Mouse (Mus musculus) intestine, embryonic 14.5 days (tissue): Measurements from ENCODE around the gene Gas7. TPM values are rescaled to one million over a fixed set of nuclear protein-coding genes. Genes with fewer than 3 reads are reported as not detected.

Experiments
- ATAC-seq: fragments of 200-750 bp; cut with Nextera tagmentation; replicated peaks from 2 replicates; pipeline ENCODE4 v1.8.0; 2017; ENCODE audit warnings: low read depth, moderate number of reproducible peaks, moderate TSS enrichment, moderate library complexity; ENCODE audit not compliant: low FRiP score, low TSS enrichment
- DNase-seq: peaks from one replicate; pipeline ENCODE4 v3.0.0-alpha.2; 2018; ENCODE audit warnings: low spot score
- H3K27ac ChIP-seq: fragments of 300-500 bp; sonication (generic); 2 replicates; pipeline ENCODE4 v1.5.1; 2014; ENCODE audit warnings: low read depth, mild to moderate bottlenecking, control low read depth
- H3K27me3 ChIP-seq: fragments of 300-500 bp; sonication (generic); replicated peaks from 2 replicates; pipeline ENCODE4 v1.6.1; 2014; ENCODE audit warnings: low read length, control low read depth; ENCODE audit not compliant: control insufficient read depth, insufficient read depth
- H3K36me3 ChIP-seq: fragments of 300-500 bp; sonication (generic); 2 replicates; pipeline ENCODE4 v1.6.1; 2014; ENCODE audit warnings: low read length, control low read depth; ENCODE audit not compliant: control insufficient read depth, insufficient read depth
- H3K4me1 ChIP-seq: fragments of 300-500 bp; sonication (generic); replicated peaks from 2 replicates; pipeline ENCODE4 v1.6.1; 2014; ENCODE audit warnings: low read length, control low read depth, mixed read lengths; ENCODE audit not compliant: control insufficient read depth, insufficient read depth
- H3K4me2 ChIP-seq: fragments of 300-500 bp; sonication (generic); 2 replicates; pipeline ENCODE4 v1.6.1; 2014; ENCODE audit warnings: low read length
- H3K4me3 ChIP-seq: fragments of 300-500 bp; sonication (generic); 2 replicates; pipeline ENCODE4 v1.5.1; 2014; ENCODE audit warnings: low read depth, low read length, control low read depth, mixed read lengths
- H3K9ac ChIP-seq: fragments of 300-500 bp; sonication (generic); 2 replicates; pipeline ENCODE4 v1.6.1; 2014; ENCODE audit warnings: mild to moderate bottlenecking, low read length
- H3K9me3 ChIP-seq: fragments of 300-500 bp; sonication (generic); 2 replicates; pipeline ENCODE4 v1.6.1; 2016; ENCODE audit warnings: low read length, control low read depth; ENCODE audit not compliant: control insufficient read depth
- WGBS: fragments of 180-500 bp; shearing (Covaris S2); extraction: QIAGEN DNeasy Blood & Tissue Kit; methylation state at CpG from one replicate; pipeline ENCODE4 v1.1.7; 2014; 5-methylcytosine and 5-hydroxymethylcytosine counted together
- polyA plus RNA-seq: library from polyadenylated mRNA; unstranded; fragments of >200 nt; fragmentation: Nextera tagmentation; extraction: Ambion mirVana; gene quantifications from 2 replicates; pipeline ENCODE4 v1.2.1, GENCODE M21; 2014

The Gas7 gene
- polyA plus RNA-seq, 1 experiment from 2014 or later: 8.6 TPM

DNA sequence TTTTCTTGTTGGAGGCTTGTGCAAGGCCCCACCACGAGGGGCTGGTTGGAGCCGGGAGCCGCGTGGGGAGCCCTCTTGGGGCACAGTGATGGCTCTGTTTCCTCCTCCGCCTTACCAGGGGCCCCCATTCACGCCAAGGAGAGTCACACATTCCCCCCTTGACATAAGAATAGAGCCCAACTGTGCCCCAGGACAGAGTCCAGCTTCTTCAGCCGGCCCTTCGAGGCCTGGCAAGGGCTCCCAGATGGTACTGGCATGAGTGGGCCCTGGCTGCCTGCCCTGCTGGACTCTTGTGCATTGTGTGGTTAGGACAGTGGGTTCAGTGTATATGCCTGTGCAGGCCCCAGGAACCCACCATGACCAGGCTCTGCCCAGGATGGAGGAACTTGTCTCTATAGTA, 63.7 kb downstream of the Gas7 start:
- H3K9me3 ChIP-seq: 0 out of 2 replicates have a peak, but pooled peaks cover 3% of the 10 kb centered on the region

DNA sequence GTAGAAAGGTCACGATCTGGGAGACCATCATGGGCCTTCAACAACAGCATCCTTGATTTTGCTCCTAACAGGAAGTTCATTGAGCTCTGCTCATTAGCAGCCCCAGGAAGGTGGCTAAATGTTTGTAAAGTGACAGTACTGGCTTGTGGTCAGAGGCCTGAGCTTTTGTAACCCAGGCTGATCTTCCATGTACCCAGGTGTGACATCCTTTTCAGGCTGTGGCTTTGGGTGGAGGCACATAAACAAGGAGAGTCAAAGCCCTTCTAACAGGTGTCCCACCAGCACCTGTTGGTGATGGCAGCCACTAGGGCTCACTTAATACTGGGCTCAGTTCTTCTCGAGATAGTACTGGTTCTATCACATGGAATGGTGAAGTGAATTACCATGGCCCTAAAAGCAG, 67.4 kb downstream of the Gas7 start:
- Histone ChIP-seq H3K27me3 (no peaks in the 10 kb centered on the region), H3K9ac (no peak overlapping the region), H3K9me3 (0 out of 2 replicates have a peak, but pooled peaks cover 2% of the 10 kb centered on the region), H3K36me3 (no peaks in the 10 kb centered on the region), H3K4me3 (no peak overlapping the region), H3K4me1 (peaks cover 32% of the 10 kb centered on the region), H3K27ac (no peak overlapping the region), H3K4me2 (no peak overlapping the region)
- 83% methylated on average over 2 of the region's 2 CpGs for WGBS
- ATAC-seq (no peak), DNase-seq (no peak)

More for the DNA sequence above, 63.7 kb downstream of the Gas7 start:
- no peak overlapping the region for H3K4me3 ChIP-seq
- 89% methylated on average over 8 of the region's 8 CpGs for WGBS
- ATAC-seq: no peak
- H3K9ac ChIP-seq: no peak overlapping the region
- DNase-seq: no peak
- peaks cover 21% of the 10 kb centered on the region for H3K4me1 ChIP-seq
- H3K4me2 ChIP-seq: no peak overlapping the region
- no peak overlapping the region for H3K27ac ChIP-seq
- no peaks in the 10 kb centered on the region for H3K27me3 ChIP-seq
- no peaks in the 10 kb centered on the region for H3K36me3 ChIP-seq

DNA sequence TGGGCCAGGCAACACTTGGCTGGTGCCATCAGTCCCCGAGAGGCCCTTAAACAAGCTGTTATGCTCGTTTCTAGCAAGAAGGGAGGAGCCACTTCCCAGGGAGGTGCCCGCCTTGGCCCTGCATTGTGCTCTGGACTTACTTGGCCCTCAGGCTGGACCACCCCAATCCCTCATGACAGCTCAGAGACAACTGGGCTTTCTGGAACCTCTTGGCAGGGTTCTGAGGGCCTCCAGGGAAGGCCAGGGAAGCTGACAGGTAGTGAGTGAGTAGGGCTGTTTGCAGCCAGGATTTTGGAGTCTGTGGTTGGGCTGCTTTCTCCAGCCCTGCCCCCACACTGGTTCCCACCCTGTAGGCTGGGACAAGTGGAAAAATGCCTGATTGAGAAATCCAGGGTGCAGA, 68.6 kb downstream of the Gas7 start:
- DNase-seq (no peak), ATAC-seq (no peak)
- no peaks in the 10 kb centered on the region for H3K27me3 ChIP-seq
- H3K9ac ChIP-seq: no peak overlapping the region
- H3K4me2 ChIP-seq: no peak overlapping the region
- H3K27ac ChIP-seq: peak overlapping the region; percentile 33; the same call in 1 of the 2 replicates
- peaks cover 32% of the 10 kb centered on the region for H3K4me1 ChIP-seq
- no peaks in the 10 kb centered on the region for H3K36me3 ChIP-seq
- no peak overlapping the region for H3K4me3 ChIP-seq
- WGBS: 15% methylated on average over 3 of the region's 3 CpGs
- no peaks in the 10 kb centered on the region for H3K9me3 ChIP-seq

DNA sequence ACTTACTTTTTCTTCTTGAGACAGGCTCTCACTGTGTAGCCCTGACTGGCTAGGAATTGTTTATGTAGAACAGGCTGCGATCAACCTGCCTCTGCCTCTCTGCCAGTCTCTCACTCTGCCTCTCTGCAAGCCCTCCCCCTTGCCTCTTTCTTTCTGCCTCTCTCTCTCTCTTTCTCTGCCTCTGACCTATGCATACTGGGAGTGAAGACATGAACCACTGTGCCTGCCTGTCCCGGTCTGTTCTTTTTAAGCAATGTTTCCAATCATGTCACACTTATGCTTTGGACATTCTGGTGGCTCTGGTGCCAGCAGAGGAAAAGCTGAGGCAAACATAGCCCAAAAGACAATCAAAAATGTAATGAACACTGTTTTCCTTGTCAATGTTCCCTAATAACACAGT, 69.5 kb downstream of the Gas7 start:
- no peak for DNase-seq

DNA sequence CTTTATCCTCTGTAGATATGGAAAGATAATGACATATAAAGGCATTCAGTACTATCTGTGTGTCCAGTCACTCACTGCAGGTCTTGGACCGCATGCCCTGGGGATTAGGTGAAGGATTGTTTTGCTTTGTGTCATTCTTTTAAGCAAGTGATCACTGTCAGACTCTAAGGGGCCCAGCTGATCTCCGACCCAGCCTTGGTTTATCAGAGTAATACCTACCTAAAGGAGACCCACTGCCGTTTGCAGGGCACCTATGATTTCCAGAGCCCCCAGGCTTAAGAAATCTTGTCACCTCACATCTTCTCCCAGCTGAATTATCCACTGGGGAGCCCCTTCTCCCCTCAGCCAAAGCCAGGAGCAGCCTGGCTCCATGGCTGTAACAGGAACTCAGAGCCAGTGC, 70.6 kb downstream of the Gas7 start:
- WGBS: 52% methylated on average over 3 of the region's 3 CpGs
- H3K27ac ChIP-seq: no peak overlapping the region
- no peaks in the 10 kb centered on the region for H3K9me3 ChIP-seq
- ATAC-seq: no peak
- no peaks in the 10 kb centered on the region for H3K36me3 ChIP-seq
- H3K4me3 ChIP-seq: no peak overlapping the region
- no peak overlapping the region for H3K9ac ChIP-seq
- H3K4me1 ChIP-seq: peaks cover 32% of the 10 kb centered on the region
- no peaks in the 10 kb centered on the region for H3K27me3 ChIP-seq
- DNase-seq: no peak
- no peak overlapping the region for H3K4me2 ChIP-seq

More for the DNA sequence above, 69.5 kb downstream of the Gas7 start:
- no peaks in the 10 kb centered on the region for H3K36me3 ChIP-seq
- H3K27ac ChIP-seq: no peak overlapping the region
- H3K4me2 ChIP-seq: no peak overlapping the region
- no peak for ATAC-seq
- WGBS: 22% methylated on average over 2 of the region's 2 CpGs
- H3K27me3 ChIP-seq: no peaks in the 10 kb centered on the region
- H3K9me3 ChIP-seq: no peaks in the 10 kb centered on the region
- H3K9ac ChIP-seq: no peak overlapping the region
- H3K4me3 ChIP-seq: no peak overlapping the region
- peaks cover 32% of the 10 kb centered on the region for H3K4me1 ChIP-seq

DNA sequence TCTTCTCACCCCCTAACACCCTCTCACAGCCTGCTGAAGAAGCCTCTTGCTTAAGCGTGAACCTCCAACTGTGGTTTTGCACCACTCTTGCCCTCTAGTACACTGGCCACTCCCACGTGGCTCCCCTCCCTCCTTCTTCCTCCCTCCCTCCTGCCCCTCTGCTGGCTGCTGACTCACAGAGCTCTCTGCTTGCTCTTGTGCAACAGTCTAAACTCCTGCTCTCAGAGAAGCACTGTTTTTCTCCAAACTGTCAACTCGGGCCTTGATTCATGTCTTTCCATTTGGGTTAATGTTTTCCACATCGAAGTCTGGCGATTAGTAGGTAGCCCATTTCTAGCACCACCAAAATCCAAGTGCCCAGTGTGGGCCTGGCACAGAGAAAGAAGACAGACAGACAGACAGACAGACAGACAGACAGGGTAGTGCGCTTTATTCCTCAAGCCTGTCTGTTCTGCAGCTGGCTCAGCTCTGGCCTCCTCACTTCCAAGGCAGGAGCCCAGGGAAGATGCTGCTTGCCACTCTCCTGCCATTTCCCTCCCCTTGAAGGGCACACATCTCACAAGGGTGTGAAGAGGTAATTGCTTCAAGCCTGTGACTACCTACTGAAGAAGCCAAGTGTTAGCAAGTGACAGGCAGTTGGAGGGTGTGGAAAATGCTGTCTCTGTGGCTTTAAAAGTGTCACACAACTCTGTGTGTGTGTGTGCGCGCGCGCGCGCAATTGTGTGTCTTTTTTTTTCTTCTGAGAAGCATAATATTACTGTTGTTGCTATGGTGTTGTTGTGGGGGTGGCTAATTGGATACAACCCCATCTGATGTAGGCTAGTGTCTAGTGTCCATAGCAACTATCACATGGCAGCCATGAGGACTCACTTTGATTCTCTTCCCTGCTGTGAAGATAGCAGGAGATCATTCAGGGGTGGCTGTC, 71.6 kb downstream of the Gas7 start:
- DNase-seq (peak; percentile 69), ATAC-seq (peak; percentile 76; the same call in 1 of the 2 replicates)
- Histone ChIP-seq H3K36me3 (no peaks in the 10 kb centered on the region), H3K4me2 (no peak overlapping the region), H3K4me3 (no peak overlapping the region), H3K27me3 (no peaks in the 10 kb centered on the region), H3K9me3 (no peaks in the 10 kb centered on the region), H3K27ac (0 out of 2 replicates have a peak overlapping the region, but pooled peaks have one; percentile 27), H3K9ac (no peak overlapping the region), H3K4me1 (peaks cover 32% of the 10 kb centered on the region)
- 58% methylated on average over 12 of the region's 12 CpGs for WGBS

DNA sequence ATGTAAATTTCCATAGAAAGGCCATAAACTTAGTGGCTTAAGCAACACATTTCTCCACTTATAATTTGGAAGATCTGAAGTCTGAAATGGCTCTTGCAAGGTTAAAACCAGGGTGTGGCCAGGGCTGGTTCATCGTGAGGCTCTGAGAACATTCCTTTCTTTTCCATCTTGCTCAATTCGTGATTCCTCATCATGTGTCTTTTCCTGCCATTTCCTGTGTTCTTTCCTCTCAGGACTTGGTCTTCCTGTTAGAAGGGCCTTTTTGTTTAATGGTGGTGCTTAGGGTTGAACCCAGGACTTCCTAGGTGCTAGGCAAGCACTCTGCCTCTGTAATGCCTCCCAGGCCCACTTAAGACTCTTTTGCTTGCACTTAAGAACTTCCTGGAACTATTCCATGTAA, 76.0 kb downstream of the Gas7 start:
- 73% methylated on average over 2 of the region's 2 CpGs for WGBS
- H3K4me3 ChIP-seq: no peak overlapping the region
- no peaks in the 10 kb centered on the region for H3K9me3 ChIP-seq
- H3K27ac ChIP-seq: no peak overlapping the region
- no peaks in the 10 kb centered on the region for H3K36me3 ChIP-seq
- H3K4me2 ChIP-seq: no peak overlapping the region
- no peaks in the 10 kb centered on the region for H3K27me3 ChIP-seq
- peaks cover 11% of the 10 kb centered on the region for H3K4me1 ChIP-seq
- H3K9ac ChIP-seq: no peak overlapping the region
- ATAC-seq (no peak), DNase-seq (no peak)

DNA sequence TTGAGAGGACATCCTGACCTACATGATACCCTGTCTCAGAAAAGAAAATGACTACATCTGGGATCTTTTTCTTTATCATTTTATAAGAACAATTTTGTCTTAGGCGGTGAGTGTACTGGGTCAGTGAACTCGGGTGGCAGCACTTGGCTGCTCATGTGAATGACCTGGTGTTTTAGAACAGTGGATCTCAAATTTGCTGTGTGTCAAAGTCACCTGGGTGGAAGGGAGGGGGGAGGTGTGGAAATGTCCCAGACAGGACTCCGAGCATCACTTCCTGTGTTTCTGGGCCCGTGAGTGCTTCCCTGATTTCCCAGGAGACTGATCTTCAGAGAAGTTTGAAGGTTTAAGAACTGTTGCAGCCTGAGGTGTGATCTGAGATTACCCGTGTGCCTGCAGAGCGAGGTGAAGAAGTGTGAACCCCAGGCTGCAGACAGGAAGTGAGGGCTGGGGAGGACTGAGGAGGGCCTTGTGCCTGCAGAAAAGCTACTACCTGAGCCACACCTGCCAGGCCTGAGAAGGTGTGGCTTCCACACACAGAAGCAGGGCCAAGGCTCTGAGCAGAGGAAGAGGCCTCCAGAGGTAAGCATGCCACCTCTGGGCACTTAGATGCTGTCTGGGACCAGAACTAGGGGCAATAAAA, 76.8 kb downstream of the Gas7 start:
- no peak overlapping the region for H3K9ac ChIP-seq
- 57% methylated on average over 6 of the region's 6 CpGs for WGBS

More for the DNA sequence above, 76.8 kb downstream of the Gas7 start:
- H3K27ac ChIP-seq: no peak overlapping the region
- no peaks in the 10 kb centered on the region for H3K9me3 ChIP-seq
- no peaks in the 10 kb centered on the region for H3K27me3 ChIP-seq
- no peak overlapping the region for H3K4me2 ChIP-seq
- H3K4me1 ChIP-seq: peaks cover 4% of the 10 kb centered on the region
- DNase-seq (no peak), ATAC-seq (no peak)
- no peaks in the 10 kb centered on the region for H3K36me3 ChIP-seq
- H3K4me3 ChIP-seq: no peak overlapping the region
